Mouse (Mus musculus) yolk sac, embryonic 10.5 days (tissue): ENCODE data around the gene Cysrt1.

Experiments used
- DNase-seq: peaks from one replicate; pipeline ENCODE4 v3.0.0-alpha.2; 2017; ENCODE audit warnings: low spot score

Gene Cysrt1

DNA sequence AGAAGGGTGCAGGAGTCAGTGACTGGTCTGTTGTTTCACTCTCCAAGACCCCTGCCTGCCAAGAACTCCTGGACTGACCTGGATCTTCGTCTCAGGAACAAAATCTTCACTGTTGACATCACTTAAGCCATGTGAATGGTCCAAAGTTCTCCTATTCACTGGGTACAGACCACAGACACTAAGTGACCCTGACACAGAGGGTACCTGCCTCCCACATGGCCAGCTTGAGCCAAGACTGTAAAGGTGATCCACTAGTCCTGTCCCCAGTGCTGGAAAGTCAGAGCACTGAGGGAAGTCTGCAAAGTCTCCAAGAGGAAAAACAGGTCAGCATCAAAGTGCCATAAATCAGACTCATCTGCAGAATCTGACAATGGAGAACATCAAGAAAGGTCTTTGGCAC is 34.7 kb downstream of the Cysrt1 start:
- DNase-seq, result no peak

DNA sequence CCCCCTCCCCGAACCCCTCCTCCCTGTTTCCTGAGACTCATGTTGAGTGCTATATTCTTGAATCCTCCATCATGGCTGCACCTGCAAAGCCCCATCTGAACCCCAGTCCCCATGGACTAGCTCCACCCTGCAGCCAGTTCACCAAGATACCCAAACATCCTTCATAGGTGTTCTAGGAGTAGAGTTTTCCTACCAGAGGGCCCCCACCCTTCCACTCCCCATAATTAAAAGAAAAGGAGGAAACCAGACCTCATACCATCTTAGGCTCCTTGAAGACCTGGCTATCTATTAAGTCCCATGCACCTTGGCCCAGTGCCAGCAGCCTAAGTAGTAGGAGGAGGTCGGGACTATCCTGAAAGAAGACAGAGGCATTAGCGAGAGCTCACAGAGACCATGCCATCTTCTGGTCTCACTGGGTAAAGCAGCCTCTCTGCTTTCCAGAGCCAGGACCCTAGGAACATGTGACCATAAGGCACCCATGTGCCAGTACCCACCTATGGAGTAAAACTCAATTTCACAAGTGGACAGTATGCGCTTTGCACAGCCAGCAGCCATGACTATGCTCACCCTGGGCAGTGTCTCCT is 38.5 kb downstream of the Cysrt1 start:
- DNase-seq, result no peak

DNA sequence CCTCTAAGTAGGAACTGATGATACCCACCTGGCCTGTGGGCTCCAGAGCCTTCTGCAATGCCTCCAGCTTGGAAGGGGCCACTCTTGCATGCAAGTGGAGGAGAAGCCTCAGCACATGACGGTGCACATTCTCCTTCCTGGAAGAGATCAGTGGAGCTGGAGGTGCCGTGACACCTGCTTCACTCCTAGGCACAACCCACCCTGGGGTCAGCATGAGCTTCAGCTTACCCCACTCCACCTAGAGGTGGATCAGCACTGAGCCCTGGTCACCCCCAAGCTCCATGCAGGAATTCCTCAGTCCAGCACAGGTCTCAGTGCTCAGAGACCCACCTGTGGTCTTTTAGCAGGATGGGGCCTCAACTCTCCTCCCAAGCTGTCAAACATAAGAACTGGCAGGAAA is 41.6 kb downstream of the Cysrt1 start:
- DNase-seq, result no peak

DNA sequence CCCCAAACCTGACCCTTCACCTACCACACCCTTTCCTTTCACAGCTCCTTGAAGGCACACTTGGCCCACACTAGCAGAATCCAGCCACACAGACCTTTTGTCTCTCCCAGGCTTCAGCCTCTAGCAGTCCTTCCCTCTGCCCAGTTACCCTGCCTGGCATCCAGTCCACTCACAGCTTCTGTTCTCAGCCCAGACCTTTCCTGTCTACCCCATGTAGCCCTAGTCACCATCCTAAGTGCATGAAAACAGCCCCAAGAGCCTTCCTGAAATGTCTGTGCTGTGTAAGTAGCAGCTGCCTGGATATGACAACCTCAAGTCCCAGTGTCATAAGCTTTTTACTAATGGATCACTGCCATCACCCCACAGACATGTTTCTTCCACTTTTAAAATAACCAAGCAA is 44.3 kb downstream of the Cysrt1 start:
- no peak for DNase-seq

DNA sequence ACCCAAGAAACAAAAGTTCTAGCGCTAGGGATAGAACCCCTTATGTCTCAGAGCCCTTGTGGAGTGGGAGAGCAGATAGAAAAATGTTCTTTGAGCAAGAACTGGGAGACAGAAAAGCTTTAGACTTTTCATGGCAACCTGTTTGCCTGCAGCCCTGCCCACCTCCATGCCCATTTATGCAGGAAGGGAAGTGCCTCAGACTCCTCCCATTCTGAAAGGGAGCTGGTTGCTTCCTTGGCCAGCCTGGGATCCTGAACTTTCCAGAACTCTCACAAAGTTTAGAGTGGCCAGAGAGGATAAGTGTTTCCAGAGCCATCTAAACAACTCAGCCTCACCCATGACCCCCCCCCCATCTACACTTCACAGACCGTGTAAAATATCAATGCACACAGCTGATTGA is 45.1 kb downstream of the Cysrt1 start:
- no peak for DNase-seq

DNA sequence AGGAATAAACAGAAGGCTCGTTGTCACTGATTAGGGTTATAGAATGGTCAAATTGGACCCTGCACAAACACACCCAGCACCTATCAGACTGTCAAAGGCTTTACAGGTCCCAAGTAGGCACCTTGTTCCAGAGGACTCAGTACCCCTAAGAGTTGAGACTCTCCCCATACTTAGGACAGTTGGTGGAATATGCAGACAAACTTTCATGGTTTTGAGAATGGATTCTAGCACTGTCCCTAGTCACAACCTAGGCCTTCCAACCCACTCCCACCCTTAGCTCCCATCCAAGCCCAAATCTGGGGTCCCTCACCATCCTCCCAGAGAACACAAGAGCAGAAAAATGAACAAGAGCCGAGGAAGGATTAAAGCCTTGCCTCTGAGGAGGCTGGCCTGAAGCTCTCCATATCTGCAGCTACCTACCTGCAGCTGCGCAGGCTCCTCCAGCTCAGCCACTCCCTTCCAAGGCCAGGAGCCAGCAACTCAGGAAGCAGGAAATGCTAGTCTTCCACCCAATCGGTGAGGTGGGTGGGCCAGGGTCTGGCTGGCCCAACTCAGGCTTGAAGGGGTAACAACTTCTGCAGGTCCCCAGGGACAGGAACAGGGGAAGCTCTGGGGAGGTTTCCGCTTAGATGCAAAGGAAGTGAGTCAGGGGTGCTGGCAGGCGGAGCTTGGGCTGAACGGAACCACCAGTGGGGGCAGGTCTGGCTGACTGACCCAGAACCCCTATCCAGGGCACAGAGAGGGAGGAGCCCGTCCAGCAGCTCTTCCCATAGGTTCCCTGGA is 45.9 kb downstream of the Cysrt1 start, which contains the start of gene Tor4a:
Tor4a (minus strand) TSS at position 715 of the 783 bp plus-strand sequence.
- peak; percentile 82 for DNase-seq

DNA sequence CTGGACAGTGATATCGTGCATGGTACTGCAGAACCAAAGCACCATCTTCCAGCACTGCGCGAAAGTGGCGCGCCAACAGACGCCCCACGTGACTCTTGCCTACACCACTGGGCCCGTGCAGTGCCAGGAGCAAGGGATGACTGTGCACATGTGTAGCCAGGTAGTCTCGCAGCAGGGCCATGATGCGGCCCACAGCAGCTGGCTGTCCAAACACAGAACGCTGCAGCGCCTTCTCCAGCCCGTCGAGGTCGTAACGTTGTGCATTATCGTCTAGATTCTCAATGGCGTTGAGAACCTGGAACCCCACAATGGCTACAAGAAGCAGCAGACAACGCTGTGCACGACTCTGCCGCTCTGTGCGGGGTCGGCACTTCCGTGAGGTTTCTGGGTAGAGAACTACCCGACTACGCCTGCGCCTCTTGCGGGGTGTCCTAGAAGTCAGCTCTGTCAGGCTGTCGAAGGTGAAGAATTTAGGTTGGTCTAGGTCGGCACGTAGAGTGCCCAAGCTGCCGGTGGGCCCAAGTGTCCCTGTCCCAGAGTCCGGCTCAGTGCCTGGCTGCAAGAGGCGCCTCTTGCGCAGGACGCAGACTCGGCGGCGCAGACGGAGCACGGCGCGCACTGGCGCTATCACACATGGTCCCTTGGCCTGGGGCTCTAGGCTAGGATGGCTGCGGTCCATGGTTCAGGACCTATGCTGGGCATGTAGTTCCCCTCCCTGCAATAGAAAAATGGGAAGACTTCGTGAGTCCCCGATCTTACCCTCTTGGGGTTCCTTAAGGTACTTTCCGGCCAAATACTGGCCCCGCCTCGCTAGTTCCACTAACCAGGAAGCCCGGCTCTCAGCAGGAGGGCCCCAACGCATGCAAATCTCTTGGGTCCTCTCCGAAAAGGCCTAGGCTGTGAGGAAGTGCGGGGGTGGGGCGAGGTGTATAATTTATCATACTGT is 46.8 kb downstream of the Cysrt1 start:
- DNase-seq, result peak; percentile 61

DNA sequence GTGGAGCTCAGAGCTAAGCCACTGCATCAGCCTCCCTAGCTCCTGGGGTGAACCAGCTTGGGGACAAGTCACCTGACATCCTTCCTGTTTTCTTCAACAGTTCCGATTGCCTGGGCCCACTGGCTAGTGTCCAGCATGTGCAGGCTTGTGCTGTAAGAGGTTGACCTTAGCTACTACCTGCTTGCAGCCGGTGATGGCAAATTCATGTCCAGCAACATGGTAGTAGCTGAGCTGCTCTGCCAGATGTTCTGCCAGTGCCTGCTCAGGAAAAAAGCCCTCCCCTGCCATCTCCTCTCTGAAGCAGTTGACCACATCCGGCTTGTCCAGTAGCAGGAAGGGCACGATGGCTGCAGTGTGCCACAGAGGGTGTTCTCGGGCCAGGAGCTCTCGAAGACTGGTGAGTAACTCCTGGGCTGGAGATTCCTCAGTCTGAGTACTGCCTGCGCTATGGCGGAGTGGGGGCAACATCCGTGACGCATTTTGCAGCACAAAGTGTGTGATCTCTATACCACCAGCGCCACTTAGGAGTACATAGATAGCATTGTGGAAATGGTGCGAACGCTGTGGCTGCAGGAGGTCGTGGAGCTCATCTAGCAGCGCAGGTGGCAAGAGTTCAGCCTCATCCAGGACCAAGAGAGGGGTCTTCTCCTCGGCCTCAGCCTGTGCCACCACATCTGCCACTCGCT is 47.6 kb downstream of the Cysrt1 start:
- no peak for DNase-seq

- no peak for DNase-seq
These were observed 48.2 kb downstream of the Cysrt1 start for GRCm38 (mm10) chr2:25194006-25194405.

DNA sequence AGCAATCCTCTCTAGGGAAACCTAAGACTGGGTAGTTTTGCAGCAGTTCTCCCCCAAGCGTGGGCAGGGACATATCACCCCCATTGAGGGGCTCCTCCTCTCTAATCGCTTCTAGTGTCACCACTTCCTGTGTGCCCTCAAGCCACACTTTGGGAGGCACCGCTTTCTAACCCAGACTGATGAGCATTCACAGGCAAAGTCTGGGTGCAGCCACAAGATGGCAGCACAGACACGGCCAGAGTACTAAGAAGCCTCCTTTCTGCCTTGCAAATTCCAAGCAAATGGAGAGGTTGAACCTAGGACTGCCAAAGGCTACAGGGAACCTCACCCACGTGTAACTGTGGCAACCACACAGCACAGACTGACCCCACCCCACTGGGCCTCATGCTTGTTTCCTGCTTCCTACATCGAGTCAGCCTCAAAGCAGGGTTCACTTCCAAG is 48.9 kb downstream of the Cysrt1 start:
- DNase-seq, result peak; percentile 75
